Mouse (Mus musculus): ENCODE measurements around the gene Eif5. TPM values are rescaled to one million over a fixed set of nuclear protein-coding genes. Genes with fewer than 3 reads are reported as not detected.

Gene Eif5
- total and polyA plus RNA-seq, 2 experiments: 93.7 to 94.2 TPM

DNA sequence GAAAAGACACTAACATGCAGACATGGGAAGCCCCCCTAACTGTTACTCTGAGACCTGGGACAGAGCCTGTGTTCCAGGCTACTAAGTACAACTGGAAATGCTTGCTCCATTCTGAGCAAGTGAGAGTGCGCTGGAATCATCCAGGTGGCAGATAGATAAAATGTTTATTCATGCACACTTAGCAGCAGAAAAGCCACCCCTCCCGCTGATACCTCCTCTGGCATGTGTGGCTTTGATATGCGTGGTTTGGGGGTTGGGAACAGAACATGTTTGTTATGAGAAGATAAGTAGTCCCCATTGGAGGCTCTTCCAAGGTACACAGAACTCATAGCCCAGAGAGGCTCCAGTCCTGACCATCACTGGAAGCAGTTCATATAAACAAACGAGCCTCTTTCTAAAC lies 19.9 kb upstream of the Eif5 start:
- H3K4me1 ChIP-seq (ENCODE audit: control insufficient read depth, insufficient read depth, low read length): peaks cover 16% of the 10 kb centered on the region
- H3K27me3 ChIP-seq (ENCODE audit: control insufficient read depth, insufficient read depth, low read length): no peaks in the 10 kb centered on the region
- no peak overlapping the region for H3K9ac ChIP-seq (ENCODE audit: low read depth, low read length)
- no peak for TF ChIP-seq POLR2A (IDR thresholded peaks at IDR 0.05; ENCODE audit: extremely low read depth, insufficient read depth, low read length)
- TF ChIP-seq CTCF (IDR thresholded peaks at IDR 0.05; ENCODE audit: low read depth, low read length): no peak
- no peak overlapping the region for H3K4me3 ChIP-seq (ENCODE audit: insufficient read depth, low read depth, low read length)
- H3K36me3 ChIP-seq (ENCODE audit: control insufficient read depth, insufficient read depth, low read length): no peaks in the 10 kb centered on the region
- peak; percentile 72 for DNase-seq (ENCODE audit: extremely low read depth, low read depth, low spot score)
- no peaks in the 10 kb centered on the region for H3K79me2 ChIP-seq (ENCODE audit: control insufficient read depth, insufficient read depth, low read length)
- no peak overlapping the region for H3K27ac ChIP-seq (replicated peaks; ENCODE audit: insufficient read depth, low read depth, low read length)
- WGBS: 13% methylated on average over 4 of the region's 4 CpGs

DNA sequence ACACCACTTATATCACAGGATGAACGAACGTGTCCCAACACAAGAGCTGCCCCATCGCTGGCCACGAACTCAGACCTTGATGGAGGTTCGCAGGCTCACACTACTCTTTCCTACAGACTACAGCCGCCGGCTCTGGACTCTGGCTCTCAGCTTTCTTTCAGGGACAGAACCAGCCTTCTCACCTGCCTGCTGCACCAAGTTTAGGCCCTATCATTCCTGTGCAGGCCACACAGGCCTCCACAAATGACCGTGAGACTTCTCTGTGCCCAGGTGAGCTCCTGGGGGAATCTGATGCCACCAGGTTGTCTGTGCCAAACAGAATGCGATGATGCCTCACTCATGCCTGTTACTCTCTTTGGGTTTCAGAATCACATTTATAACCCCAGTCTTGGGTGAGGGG lies 19.4 kb upstream of the Eif5 start:
- no peaks in the 10 kb centered on the region for H3K36me3 ChIP-seq (ENCODE audit: control insufficient read depth, insufficient read depth, low read length)
- H3K79me2 ChIP-seq (ENCODE audit: control insufficient read depth, insufficient read depth, low read length): no peaks in the 10 kb centered on the region
- peak overlapping the region; percentile 26; the same call in 1 of the 2 replicates for H3K27ac ChIP-seq (replicated peaks; ENCODE audit: insufficient read depth, low read depth, low read length)
- H3K27me3 ChIP-seq (ENCODE audit: control insufficient read depth, insufficient read depth, low read length): no peaks in the 10 kb centered on the region
- TF ChIP-seq CTCF (IDR thresholded peaks at IDR 0.05; ENCODE audit: low read depth, low read length) (no peak), POLR2A (IDR thresholded peaks at IDR 0.05; ENCODE audit: extremely low read depth, insufficient read depth, low read length) (no peak)
- H3K4me3 ChIP-seq (ENCODE audit: insufficient read depth, low read depth, low read length): no peak overlapping the region
- H3K9ac ChIP-seq (ENCODE audit: low read depth, low read length): no peak overlapping the region
- WGBS: 52% methylated on average over 9 of the region's 9 CpGs
- peaks cover 16% of the 10 kb centered on the region for H3K4me1 ChIP-seq (ENCODE audit: control insufficient read depth, insufficient read depth, low read length)
- no peak for DNase-seq (ENCODE audit: extremely low read depth, low read depth, low spot score)

DNA sequence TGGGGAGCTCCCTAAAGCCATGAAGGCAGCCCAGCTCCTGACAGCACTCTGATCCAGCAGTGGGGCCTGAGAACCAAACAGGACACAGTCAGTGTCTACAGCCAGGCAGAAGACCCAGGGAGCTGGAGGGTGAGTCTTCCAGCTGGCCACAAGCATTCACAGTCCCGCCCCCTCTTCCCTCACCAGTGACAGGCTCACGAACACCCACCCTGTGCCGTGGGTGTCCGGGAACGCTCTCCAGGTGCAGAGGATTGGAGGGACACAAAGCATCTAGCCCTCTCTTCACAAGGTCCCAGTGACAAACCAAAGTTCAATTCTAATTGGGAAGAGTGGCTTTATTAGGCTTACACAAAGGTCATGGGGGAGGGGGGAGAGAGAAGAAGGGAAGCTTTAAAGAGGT lies 18.0 kb upstream of the Eif5 start:
- Histone ChIP-seq H3K9ac (ENCODE audit: low read depth, low read length) (no peak overlapping the region), H3K27ac (replicated peaks; ENCODE audit: insufficient read depth, low read depth, low read length) (no peak overlapping the region), H3K4me3 (ENCODE audit: insufficient read depth, low read depth, low read length) (no peak overlapping the region), H3K79me2 (ENCODE audit: control insufficient read depth, insufficient read depth, low read length) (no peaks in the 10 kb centered on the region), H3K36me3 (ENCODE audit: control insufficient read depth, insufficient read depth, low read length) (no peaks in the 10 kb centered on the region), H3K27me3 (ENCODE audit: control insufficient read depth, insufficient read depth, low read length) (no peaks in the 10 kb centered on the region), H3K4me1 (ENCODE audit: control insufficient read depth, insufficient read depth, low read length) (peaks cover 11% of the 10 kb centered on the region; the same call in 1 of the 2 replicates)
- DNase-seq (ENCODE audit: extremely low read depth, low read depth, low spot score): no peak
- TF ChIP-seq CTCF (IDR thresholded peaks at IDR 0.05; ENCODE audit: low read depth, low read length) (no peak), POLR2A (IDR thresholded peaks at IDR 0.05; ENCODE audit: extremely low read depth, insufficient read depth, low read length) (no peak)
- WGBS: 88% methylated on average over 5 of the region's 5 CpGs

DNA sequence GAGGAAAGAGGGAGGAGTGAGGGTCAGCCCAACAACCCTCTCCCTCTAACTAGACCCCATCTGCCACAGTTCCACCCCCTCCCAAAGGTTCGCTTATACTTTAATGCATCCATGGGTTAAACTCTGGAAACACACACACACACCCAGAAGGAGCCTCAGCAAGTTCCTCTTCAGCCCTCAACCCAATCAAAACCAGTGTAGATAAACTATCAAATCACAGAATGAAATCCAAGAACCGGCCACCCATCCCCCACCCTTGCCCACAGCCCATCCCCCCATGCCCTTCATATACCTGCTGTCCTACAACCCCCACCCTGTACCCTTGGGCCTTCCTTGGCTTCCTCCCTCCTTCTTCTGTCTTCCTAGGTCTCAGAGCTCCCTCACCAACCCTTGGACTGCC lies 16.8 kb upstream of the Eif5 start:
- Histone ChIP-seq H3K27me3 (ENCODE audit: control insufficient read depth, insufficient read depth, low read length) (no peaks in the 10 kb centered on the region), H3K36me3 (ENCODE audit: control insufficient read depth, insufficient read depth, low read length) (no peaks in the 10 kb centered on the region), H3K4me3 (ENCODE audit: insufficient read depth, low read depth, low read length) (no peak overlapping the region), H3K27ac (replicated peaks; ENCODE audit: insufficient read depth, low read depth, low read length) (no peak overlapping the region), H3K9ac (ENCODE audit: low read depth, low read length) (no peak overlapping the region), H3K4me1 (ENCODE audit: control insufficient read depth, insufficient read depth, low read length) (peaks cover 12% of the 10 kb centered on the region), H3K79me2 (ENCODE audit: control insufficient read depth, insufficient read depth, low read length) (no peaks in the 10 kb centered on the region)
- 86% methylated on average over 2 of the region's 2 CpGs for WGBS
- no peak for TF ChIP-seq CTCF (IDR thresholded peaks at IDR 0.05; ENCODE audit: low read depth, low read length)
- TF ChIP-seq POLR2A (IDR thresholded peaks at IDR 0.05; ENCODE audit: extremely low read depth, insufficient read depth, low read length): no peak
- DNase-seq (ENCODE audit: extremely low read depth, low read depth, low spot score): no peak

- Histone ChIP-seq H3K9ac (ENCODE audit: low read depth, low read length) (no peak overlapping the region), H3K27me3 (ENCODE audit: control insufficient read depth, insufficient read depth, low read length) (no peaks in the 10 kb centered on the region), H3K27ac (replicated peaks; ENCODE audit: insufficient read depth, low read depth, low read length) (no peak overlapping the region), H3K4me1 (ENCODE audit: control insufficient read depth, insufficient read depth, low read length) (peaks cover 5% of the 10 kb centered on the region), H3K79me2 (ENCODE audit: control insufficient read depth, insufficient read depth, low read length) (no peaks in the 10 kb centered on the region), H3K36me3 (ENCODE audit: control insufficient read depth, insufficient read depth, low read length) (no peaks in the 10 kb centered on the region), H3K4me3 (ENCODE audit: insufficient read depth, low read depth, low read length) (no peak overlapping the region)
- no peak for DNase-seq (ENCODE audit: extremely low read depth, low read depth, low spot score)
- 10% methylated on average over 1 of the region's 1 CpGs for WGBS
- TF ChIP-seq CTCF (IDR thresholded peaks at IDR 0.05; ENCODE audit: low read depth, low read length) (no peak), POLR2A (IDR thresholded peaks at IDR 0.05; ENCODE audit: extremely low read depth, insufficient read depth, low read length) (no peak)
These were observed 13.3 kb upstream of the Eif5 start for GRCm38 (mm10) chr12:111524469-111524868.

DNA sequence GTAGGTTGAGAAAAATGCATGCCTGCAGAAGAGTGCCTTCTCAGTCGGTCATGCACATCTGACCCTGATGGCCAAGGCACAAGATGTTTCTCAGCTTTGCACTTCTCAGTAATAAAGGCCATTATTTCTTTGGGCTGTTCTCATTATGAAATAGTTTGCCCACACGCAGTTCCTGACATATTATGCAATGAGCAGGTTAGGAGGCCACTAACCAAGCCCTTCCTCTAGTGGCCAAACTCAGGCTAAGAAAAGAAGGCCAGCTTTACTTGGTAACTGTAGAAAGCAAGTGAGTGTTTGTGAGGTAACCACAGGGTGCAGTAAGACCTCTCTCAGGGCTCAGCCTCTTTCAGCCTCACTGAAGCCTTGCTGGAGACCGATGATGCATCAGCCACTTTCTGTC lies 12.9 kb upstream of the Eif5 start:
- TF ChIP-seq POLR2A (IDR thresholded peaks at IDR 0.05; ENCODE audit: extremely low read depth, insufficient read depth, low read length): no peak
- TF ChIP-seq CTCF (IDR thresholded peaks at IDR 0.05; ENCODE audit: low read depth, low read length): no peak
- DNase-seq (ENCODE audit: extremely low read depth, low read depth, low spot score): peak; percentile 74
- H3K79me2 ChIP-seq (ENCODE audit: control insufficient read depth, insufficient read depth, low read length): no peaks in the 10 kb centered on the region
- H3K9ac ChIP-seq (ENCODE audit: low read depth, low read length): no peak overlapping the region
- H3K27ac ChIP-seq (replicated peaks; ENCODE audit: insufficient read depth, low read depth, low read length): no peak overlapping the region
- H3K27me3 ChIP-seq (ENCODE audit: control insufficient read depth, insufficient read depth, low read length): no peaks in the 10 kb centered on the region
- peaks cover 5% of the 10 kb centered on the region for H3K4me1 ChIP-seq (ENCODE audit: control insufficient read depth, insufficient read depth, low read length)
- H3K4me3 ChIP-seq (ENCODE audit: insufficient read depth, low read depth, low read length): no peak overlapping the region
- H3K36me3 ChIP-seq (ENCODE audit: control insufficient read depth, insufficient read depth, low read length): no peaks in the 10 kb centered on the region
- WGBS: 45% methylated on average over 3 of the region's 3 CpGs

Measured in liver, adult 2 months (tissue).